Mouse (Mus musculus) hindbrain, embryonic 15.5 days (tissue): ENCODE measurements at regions not wholly inside any gene's neighbourhood (a gene's known extent, or its start where the extent isn't known, plus 50 kb on each side); places are given as distances from the start of the nearest gene placed in this dataset.

Experiments
- ATAC-seq: fragments of 200-750 bp; cut with Nextera tagmentation; 2 replicates; pipeline ENCODE4 v1.8.0; 2017; ENCODE audit warnings: low read depth, moderate number of reproducible peaks, moderate TSS enrichment; ENCODE audit not compliant: low FRiP score
- H3K27ac ChIP-seq: fragments of 300-500 bp; sonication (generic); replicated peaks from 2 replicates; pipeline ENCODE4 v1.5.1; 2015; ENCODE audit warnings: mild to moderate bottlenecking, inconsistent platforms
- H3K27me3 ChIP-seq: fragments of 300-500 bp; sonication (generic); 2 replicates; pipeline ENCODE4 v1.6.1; 2015; ENCODE audit warnings: control low read depth, inconsistent platforms
- H3K36me3 ChIP-seq: fragments of 300-500 bp; sonication (generic); 2 replicates; pipeline ENCODE4 v1.6.1; 2015; ENCODE audit warnings: control low read depth, inconsistent platforms
- H3K4me1 ChIP-seq: fragments of 300-500 bp; sonication (generic); replicated peaks from 2 replicates; pipeline ENCODE4 v1.6.1; 2015; ENCODE audit warnings: control low read depth, inconsistent platforms
- H3K4me2 ChIP-seq: fragments of 300-500 bp; sonication (generic); 2 replicates; pipeline ENCODE4 v1.6.1; 2015; ENCODE audit warnings: moderate library complexity, mild to moderate bottlenecking, inconsistent platforms
- H3K4me3 ChIP-seq: fragments of 300-500 bp; sonication (generic); 2 replicates; pipeline ENCODE4 v1.5.1; 2015; ENCODE audit warnings: mild to moderate bottlenecking, inconsistent platforms
- H3K9ac ChIP-seq: fragments of 300-500 bp; sonication (generic); 2 replicates; pipeline ENCODE4 v1.6.1; 2015; ENCODE audit warnings: inconsistent platforms
- H3K9me3 ChIP-seq: fragments of 300-500 bp; sonication (generic); 2 replicates; pipeline ENCODE4 v1.6.1; 2016; ENCODE audit warnings: control low read depth, inconsistent platforms
- WGBS: fragments of 180-500 bp; shearing (Covaris S2); methylation state at CpG from one replicate; pipeline ENCODE4 v1.1.7; 2015; 5-methylcytosine and 5-hydroxymethylcytosine counted together

GRCm38 (mm10) chr10:111111020-111111419 lies 53.5 kb upstream of the Osbpl8 start:
- Histone ChIP-seq H3K9ac (no peak overlapping the region), H3K4me1 (0 out of 2 replicates have a peak, but pooled peaks cover 3% of the 10 kb centered on the region), H3K9me3 (no peaks in the 10 kb centered on the region), H3K4me3 (no peak overlapping the region), H3K27ac (no peak overlapping the region), H3K27me3 (no peaks in the 10 kb centered on the region), H3K4me2 (no peak overlapping the region), H3K36me3 (no peaks in the 10 kb centered on the region)
- WGBS: 75% methylated on average over 10 of the region's 10 CpGs
- no peak for ATAC-seq

- Histone ChIP-seq H3K9ac (peak overlapping the region; percentile 41; the same call in 1 of the 2 replicates), H3K9me3 (no peaks in the 10 kb centered on the region), H3K27me3 (no peaks in the 10 kb centered on the region), H3K36me3 (no peaks in the 10 kb centered on the region), H3K27ac (no peak overlapping the region), H3K4me1 (0 out of 2 replicates have a peak, but pooled peaks cover 3% of the 10 kb centered on the region), H3K4me2 (peak overlapping the region; percentile 53), H3K4me3 (peak overlapping the region; percentile 35)
- WGBS: 42% methylated on average over 24 of the region's 24 CpGs
- peak; percentile 67 for ATAC-seq
Measured at GRCm38 (mm10) chr10:111108658-111109633, 55.6 kb upstream of the Osbpl8 start.

- 80% methylated on average over 5 of the region's 5 CpGs for WGBS
- no peak overlapping the region for H3K4me3 ChIP-seq
Measured at GRCm38 (mm10) chr10:111107852-111108251, 56.7 kb upstream of the Osbpl8 start.

GRCm38 (mm10) chr10:111107387-111107786 lies 57.2 kb upstream of the Osbpl8 start:
- WGBS: 70% methylated on average over 7 of the region's 7 CpGs
- no peak overlapping the region for H3K4me2 ChIP-seq
- H3K4me1 ChIP-seq: 0 out of 2 replicates have a peak, but pooled peaks cover 3% of the 10 kb centered on the region
- H3K27me3 ChIP-seq: no peaks in the 10 kb centered on the region
- H3K27ac ChIP-seq: no peak overlapping the region
- no peak overlapping the region for H3K9ac ChIP-seq
- no peak for ATAC-seq
- no peak overlapping the region for H3K4me3 ChIP-seq
- H3K9me3 ChIP-seq: no peaks in the 10 kb centered on the region
- H3K36me3 ChIP-seq: no peaks in the 10 kb centered on the region

More at GRCm38 (mm10) chr10:111107852-111108251, 56.7 kb upstream of the Osbpl8 start:
- ATAC-seq: no peak
- H3K4me2 ChIP-seq: no peak overlapping the region
- H3K36me3 ChIP-seq: no peaks in the 10 kb centered on the region
- H3K9ac ChIP-seq: no peak overlapping the region
- no peaks in the 10 kb centered on the region for H3K9me3 ChIP-seq
- H3K4me1 ChIP-seq: 0 out of 2 replicates have a peak, but pooled peaks cover 3% of the 10 kb centered on the region
- no peak overlapping the region for H3K27ac ChIP-seq
- no peaks in the 10 kb centered on the region for H3K27me3 ChIP-seq

GRCm38 (mm10) chr10:111106411-111106810 lies 58.1 kb upstream of the Osbpl8 start:
- Histone ChIP-seq H3K9me3 (no peaks in the 10 kb centered on the region), H3K4me1 (0 out of 2 replicates have a peak, but pooled peaks cover 3% of the 10 kb centered on the region), H3K9ac (no peak overlapping the region), H3K4me3 (no peak overlapping the region), H3K27me3 (no peaks in the 10 kb centered on the region), H3K36me3 (no peaks in the 10 kb centered on the region), H3K4me2 (no peak overlapping the region), H3K27ac (no peak overlapping the region)
- WGBS: 87% methylated on average over 5 of the region's 5 CpGs
- ATAC-seq: no peak

GRCm38 (mm10) chr10:111105662-111106061 lies 58.9 kb upstream of the Osbpl8 start:
- Histone ChIP-seq H3K4me2 (no peak overlapping the region), H3K9ac (no peak overlapping the region)
- WGBS: 93% methylated on average over 5 of the region's 5 CpGs

GRCm38 (mm10) chr10:111103512-111103911 lies 61.0 kb upstream of the Osbpl8 start:
- Histone ChIP-seq H3K9ac (no peak overlapping the region), H3K4me3 (no peak overlapping the region), H3K4me1 (peaks cover 10% of the 10 kb centered on the region), H3K9me3 (no peaks in the 10 kb centered on the region), H3K27ac (no peak overlapping the region), H3K27me3 (no peaks in the 10 kb centered on the region), H3K36me3 (no peaks in the 10 kb centered on the region), H3K4me2 (no peak overlapping the region)
- 83% methylated on average over 5 of the region's 5 CpGs for WGBS
- no peak for ATAC-seq

More at GRCm38 (mm10) chr10:111105662-111106061, 58.9 kb upstream of the Osbpl8 start:
- Histone ChIP-seq H3K36me3 (no peaks in the 10 kb centered on the region), H3K9me3 (no peaks in the 10 kb centered on the region), H3K27ac (no peak overlapping the region), H3K4me1 (0 out of 2 replicates have a peak, but pooled peaks cover 3% of the 10 kb centered on the region), H3K27me3 (no peaks in the 10 kb centered on the region), H3K4me3 (no peak overlapping the region)
- ATAC-seq: no peak

- H3K9ac ChIP-seq: no peak overlapping the region
- no peak overlapping the region for H3K27ac ChIP-seq
- ATAC-seq: no peak
- 82% methylated on average over 14 of the region's 14 CpGs for WGBS
- H3K36me3 ChIP-seq: no peaks in the 10 kb centered on the region
- no peaks in the 10 kb centered on the region for H3K9me3 ChIP-seq
- no peak overlapping the region for H3K4me2 ChIP-seq
- H3K4me3 ChIP-seq: no peak overlapping the region
- no peaks in the 10 kb centered on the region for H3K27me3 ChIP-seq
- peaks cover 10% of the 10 kb centered on the region for H3K4me1 ChIP-seq
Measured at GRCm38 (mm10) chr10:111103086-111103485, 61.5 kb upstream of the Osbpl8 start.

- Histone ChIP-seq H3K27me3 (no peaks in the 10 kb centered on the region), H3K4me3 (no peak overlapping the region), H3K4me2 (no peak overlapping the region), H3K9ac (no peak overlapping the region), H3K36me3 (no peaks in the 10 kb centered on the region), H3K27ac (no peak overlapping the region), H3K4me1 (peaks cover 10% of the 10 kb centered on the region), H3K9me3 (no peaks in the 10 kb centered on the region)
- ATAC-seq: no peak
- WGBS: 86% methylated on average over 18 of the region's 18 CpGs
Measured at GRCm38 (mm10) chr10:111101901-111102761, 62.4 kb upstream of the Osbpl8 start.

- peaks cover 10% of the 10 kb centered on the region for H3K4me1 ChIP-seq
- no peaks in the 10 kb centered on the region for H3K27me3 ChIP-seq
- 36% methylated on average over 7 of the region's 7 CpGs for WGBS
- 0 out of 2 replicates have a peak, but pooled peaks have one; percentile 32 for ATAC-seq
- H3K9me3 ChIP-seq: no peaks in the 10 kb centered on the region
- H3K4me3 ChIP-seq: no peak overlapping the region
- H3K27ac ChIP-seq: peak overlapping the region; percentile 75
- no peak overlapping the region for H3K4me2 ChIP-seq
- peak overlapping the region; percentile 39 for H3K9ac ChIP-seq
- no peaks in the 10 kb centered on the region for H3K36me3 ChIP-seq
Measured at GRCm38 (mm10) chr10:111099812-111100464, 64.6 kb upstream of the Osbpl8 start.

- 52% methylated on average over 5 of the region's 5 CpGs for WGBS
- H3K9ac ChIP-seq: peak overlapping the region; percentile 39; the same call in 1 of the 2 replicates
Measured at GRCm38 (mm10) chr10:111099059-111099811, 65.3 kb upstream of the Osbpl8 start.

More at GRCm38 (mm10) chr10:111099059-111099811, 65.3 kb upstream of the Osbpl8 start:
- H3K4me2 ChIP-seq: no peak overlapping the region
- peaks cover 10% of the 10 kb centered on the region for H3K4me1 ChIP-seq
- peak; percentile 64; the same call in 1 of the 2 replicates for ATAC-seq
- H3K4me3 ChIP-seq: no peak overlapping the region
- peak overlapping the region; percentile 75 for H3K27ac ChIP-seq
- no peaks in the 10 kb centered on the region for H3K9me3 ChIP-seq
- no peaks in the 10 kb centered on the region for H3K36me3 ChIP-seq
- H3K27me3 ChIP-seq: no peaks in the 10 kb centered on the region
